Mouse (Mus musculus) cerebellum, postnatal 14 days (tissue): ENCODE measurements at regions not wholly inside any gene's neighbourhood (a gene's known extent, or its start where the extent isn't known, plus 50 kb on each side); places are given as distances from the start of the nearest gene placed in this dataset.
A peak's percentile ranks its signal among the peaks of the same experiment; 100 is the strongest.

Source experiments
- DNase-seq, 2 experiments: peaks; one replicate each; pipeline ENCODE4 v3.0.0; 2021; ENCODE audit warnings: mixed read lengths in 2 of 2

- peak; percentile 84 to 85 for DNase-seq
Observed at GRCm38 (mm10) chr6:143373686-143374273, 206.8 kb downstream of the Etnk1 start.

GRCm38 (mm10) chr6:143375951-143376713 is 209.1 kb downstream of the Etnk1 start:
- DNase-seq = no peak

GRCm38 (mm10) chr6:143377121-143377520 is 210.1 kb downstream of the Etnk1 start:
- no peak for DNase-seq

- DNase-seq = no peak
Observed at GRCm38 (mm10) chr6:143378126-143378525, 211.1 kb downstream of the Etnk1 start.

GRCm38 (mm10) chr6:143380490-143380889 is 213.5 kb downstream of the Etnk1 start:
- no peak for DNase-seq

GRCm38 (mm10) chr6:143386597-143387450 is 219.8 kb downstream of the Etnk1 start:
- DNase-seq = no peak

GRCm38 (mm10) chr6:143393543-143394207 is 226.7 kb downstream of the Etnk1 start:
- no peak for DNase-seq

GRCm38 (mm10) chr6:143394377-143394776 is 227.4 kb downstream of the Etnk1 start:
- DNase-seq = no peak

GRCm38 (mm10) chr6:143401436-143401835 is 234.4 kb downstream of the Etnk1 start:
- DNase-seq = no peak

- no peak for DNase-seq
Observed at GRCm38 (mm10) chr6:143401921-143402320, 234.9 kb downstream of the Etnk1 start.

GRCm38 (mm10) chr6:143402766-143403165 is 235.7 kb downstream of the Etnk1 start:
- DNase-seq = no peak

- DNase-seq = peak; percentile 12 to 14
Observed at GRCm38 (mm10) chr6:143404521-143404920, 237.5 kb downstream of the Etnk1 start.

- no peak for DNase-seq
Observed at GRCm38 (mm10) chr6:143412056-143412455, 245.0 kb downstream of the Etnk1 start.

GRCm38 (mm10) chr6:143412721-143413120 is 245.7 kb downstream of the Etnk1 start:
- DNase-seq = no peak

- DNase-seq = peak; percentile 90 to 91
Observed at GRCm38 (mm10) chr6:143414590-143415382, 247.8 kb downstream of the Etnk1 start.

- peak in 1 of 2 experiments; percentile 29 for DNase-seq
Observed at GRCm38 (mm10) chr6:143415383-143415778, 248.4 kb downstream of the Etnk1 start.

GRCm38 (mm10) chr6:143419872-143420271 is 252.9 kb downstream of the Etnk1 start:
- no peak for DNase-seq

- DNase-seq = no peak
Observed at GRCm38 (mm10) chr6:143423026-143423425, 256.0 kb downstream of the Etnk1 start.

GRCm38 (mm10) chr6:143425182-143425829 is 258.3 kb downstream of the Etnk1 start:
- DNase-seq = no peak

GRCm38 (mm10) chr6:143431896-143432450 is 265.0 kb downstream of the Etnk1 start:
- no peak for DNase-seq
